Mouse (Mus musculus): ENCODE results near the gene Usp7.
A peak's percentile ranks its signal among the peaks of the same experiment; 100 is the strongest.
"Not testable (repeated sequence)": the region's sequence is repeated elsewhere in the genome, so short reads cannot be mapped to it uniquely, and the experiment has no call there.

Gene Usp7

GRCm38 (mm10) chr16:8751555-8752235, 40.4 kb downstream of the Usp7 start:
- DNase-seq (ENCODE audit: low spot score): no peak

- no peak for DNase-seq (ENCODE audit: low spot score)
Observed at GRCm38 (mm10) chr16:8748904-8749303, 43.2 kb downstream of the Usp7 start.

DNA sequence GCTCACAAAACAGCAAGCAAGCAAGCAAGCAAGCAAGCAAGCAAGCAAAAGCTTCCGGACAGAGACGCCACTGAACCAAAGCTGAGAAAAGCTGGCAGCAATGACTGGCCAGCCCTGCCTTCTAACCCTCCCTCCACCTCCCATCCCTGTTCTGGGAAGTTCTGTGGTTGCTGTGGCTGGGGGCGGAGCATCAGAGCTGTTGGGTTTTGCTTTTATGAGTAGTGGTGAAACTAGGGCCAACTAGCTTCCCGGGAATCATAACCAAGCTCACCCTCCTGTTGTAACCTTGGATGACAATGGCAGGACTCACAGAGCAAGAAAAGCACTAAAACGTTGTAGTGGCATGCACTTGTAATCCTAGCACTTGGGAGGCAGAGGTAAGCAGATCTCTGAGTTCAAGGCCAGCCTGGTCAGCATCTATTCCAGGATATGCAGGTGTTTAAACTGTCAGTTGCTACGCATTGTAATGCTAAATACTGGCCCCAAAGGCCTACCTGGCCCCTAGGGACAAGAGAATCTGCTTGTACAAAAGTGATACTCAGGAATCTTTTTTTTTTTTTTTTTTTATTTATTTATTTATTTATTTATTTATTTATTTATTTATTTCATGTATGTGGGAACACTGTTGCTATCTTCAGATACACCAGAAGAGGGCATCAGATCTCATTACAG, 43.8 kb downstream of the Usp7 start:
- no peak for DNase-seq (ENCODE audit: low spot score)

- no peak for DNase-seq (ENCODE audit: low spot score)
Observed at GRCm38 (mm10) chr16:8747772-8748171, 44.3 kb downstream of the Usp7 start.

DNA sequence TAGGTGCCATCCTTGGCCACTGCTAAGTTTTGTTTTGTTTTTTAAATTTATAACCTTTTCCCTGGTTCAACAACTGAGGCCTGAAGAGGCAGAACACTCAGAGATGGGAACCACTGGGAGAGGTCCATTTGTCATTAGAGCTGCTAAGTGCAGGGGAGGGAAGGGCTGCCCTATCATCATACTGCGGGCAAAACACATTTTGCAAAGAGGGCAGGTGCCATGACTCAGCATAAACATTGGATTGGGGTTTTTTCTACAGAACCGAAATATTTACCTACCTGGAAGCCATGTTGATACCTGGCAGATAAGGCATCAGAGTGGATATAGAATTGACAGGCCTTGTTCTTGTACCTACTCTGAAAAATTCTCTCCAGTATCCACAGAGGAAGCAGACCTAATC, 45.6 kb downstream of the Usp7 start:
- no peak for DNase-seq (ENCODE audit: low spot score)

GRCm38 (mm10) chr16:8745751-8746150, 46.4 kb downstream of the Usp7 start:
- DNase-seq (ENCODE audit: low spot score): peak; percentile 56

GRCm38 (mm10) chr16:8743989-8744388, 48.1 kb downstream of the Usp7 start:
- no peak for DNase-seq (ENCODE audit: low spot score)

DNA sequence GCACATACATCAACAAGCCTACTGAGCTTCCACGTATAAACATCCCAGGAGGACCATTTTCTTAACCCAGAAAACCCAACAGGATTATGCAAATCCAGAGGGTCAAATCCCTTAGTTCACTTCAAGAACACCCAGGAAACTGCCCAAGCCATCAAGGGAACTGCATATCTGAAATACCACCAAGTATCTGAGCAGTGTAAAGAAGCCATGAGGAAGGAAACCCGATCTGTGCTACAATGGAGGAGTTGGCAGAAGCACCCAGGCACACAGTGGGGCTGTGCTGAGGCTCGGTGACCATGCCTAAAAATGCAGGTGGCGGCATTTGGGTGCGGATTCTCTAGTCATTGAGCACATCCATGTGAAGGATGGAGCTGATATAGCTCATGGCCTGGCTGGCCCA, 50.4 kb downstream of the Usp7 start:
- DNase-seq (ENCODE audit: low spot score): no peak

GRCm38 (mm10) chr16:8741110-8741509, 51.0 kb downstream of the Usp7 start:
- DNase-seq (ENCODE audit: low spot score): no peak

GRCm38 (mm10) chr16:8738542-8739514, 53.3 kb downstream of the Usp7 start:
- peak; percentile 87 for DNase-seq (ENCODE audit: low spot score)

DNA sequence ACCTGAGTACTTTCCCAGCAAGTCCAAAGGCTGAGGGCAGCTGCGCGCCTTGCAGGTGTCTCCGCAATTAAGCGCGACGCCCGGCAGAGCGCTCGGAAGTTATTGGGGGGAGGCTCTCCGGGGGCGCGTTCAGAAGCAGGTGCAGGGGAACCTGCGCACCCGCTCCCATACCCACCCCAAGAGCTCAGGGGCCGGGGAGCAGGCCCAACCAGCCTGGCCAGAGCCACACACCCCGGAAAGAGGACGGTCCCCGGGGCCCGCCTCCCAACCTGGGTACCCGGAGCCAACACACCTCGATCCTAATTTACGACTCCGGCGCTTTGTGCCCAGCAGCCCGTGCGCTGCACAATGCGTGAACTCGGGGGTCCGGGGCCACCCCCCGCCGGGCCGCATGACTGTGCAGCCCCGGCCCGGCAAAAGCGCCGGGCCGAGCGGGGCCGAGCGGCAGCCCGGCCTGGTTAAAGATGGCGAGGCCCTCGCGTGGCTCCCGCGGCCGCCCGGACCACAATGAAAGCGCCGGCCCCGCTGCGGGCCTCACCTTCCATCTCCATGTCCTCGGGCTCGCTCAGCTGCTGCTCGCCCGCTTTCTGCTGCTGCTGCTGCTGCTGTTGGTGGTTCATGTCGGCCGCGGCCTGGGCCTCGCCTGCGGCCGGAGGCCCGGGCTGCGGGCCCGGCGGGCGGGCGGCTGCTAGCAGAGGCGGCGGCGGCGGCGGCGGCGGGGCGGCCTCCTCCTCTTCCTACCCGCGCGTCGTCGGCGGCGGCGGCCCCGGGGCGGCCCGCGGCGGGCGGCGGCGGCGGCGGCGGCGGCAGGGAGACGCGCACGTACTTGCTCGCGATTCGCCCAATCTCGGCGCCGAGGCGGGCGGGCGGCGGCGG, 54.2 kb downstream of the Usp7 start:
- peak; percentile 29 for DNase-seq (ENCODE audit: low spot score)

- DNase-seq (ENCODE audit: low spot score): no peak
Observed at GRCm38 (mm10) chr16:8737341-8737665, 54.8 kb downstream of the Usp7 start.

DNA sequence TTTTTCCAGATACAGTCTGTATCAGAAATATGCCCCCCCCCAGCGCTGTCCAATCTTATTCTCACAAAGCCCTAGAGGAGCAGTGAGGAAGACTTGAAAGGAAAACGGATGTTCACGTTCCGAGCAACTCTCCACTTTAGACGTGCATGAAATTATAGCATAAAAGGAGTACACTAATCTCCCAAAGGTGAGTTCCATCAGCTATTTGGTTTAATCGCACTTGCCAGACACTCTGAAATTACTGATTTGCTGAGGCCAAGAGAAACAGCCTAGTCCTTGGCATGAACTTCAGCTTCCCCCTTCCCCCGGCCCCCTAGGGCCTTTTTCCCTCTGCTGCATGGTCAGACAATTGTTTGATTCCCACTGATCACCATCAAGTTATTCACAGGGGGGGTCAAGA, 55.4 kb downstream of the Usp7 start:
- no peak for DNase-seq (ENCODE audit: low spot score)

DNA sequence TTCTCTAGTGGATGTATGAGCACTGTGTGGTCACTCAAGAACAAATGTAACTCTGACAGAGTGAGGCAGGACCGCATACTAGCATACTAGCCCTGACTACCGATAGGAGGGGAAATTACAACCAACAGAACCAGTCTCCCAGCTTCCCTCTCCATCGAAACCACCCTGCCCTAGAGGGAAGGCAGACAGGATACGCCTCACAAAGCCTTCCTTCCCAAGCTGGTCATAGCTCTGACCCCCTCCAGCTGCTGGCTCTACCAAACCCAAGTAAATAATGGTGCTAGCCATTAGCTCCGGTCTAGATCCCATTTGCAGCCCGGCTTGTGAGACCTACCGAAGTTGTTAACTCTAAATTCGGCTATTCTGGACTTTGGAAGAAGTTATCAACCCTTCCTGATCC, 56.1 kb downstream of the Usp7 start:
- DNase-seq (ENCODE audit: low spot score): no peak

- DNase-seq (ENCODE audit: low spot score): no peak
Observed at GRCm38 (mm10) chr16:8734693-8735092, 57.4 kb downstream of the Usp7 start.

DNA sequence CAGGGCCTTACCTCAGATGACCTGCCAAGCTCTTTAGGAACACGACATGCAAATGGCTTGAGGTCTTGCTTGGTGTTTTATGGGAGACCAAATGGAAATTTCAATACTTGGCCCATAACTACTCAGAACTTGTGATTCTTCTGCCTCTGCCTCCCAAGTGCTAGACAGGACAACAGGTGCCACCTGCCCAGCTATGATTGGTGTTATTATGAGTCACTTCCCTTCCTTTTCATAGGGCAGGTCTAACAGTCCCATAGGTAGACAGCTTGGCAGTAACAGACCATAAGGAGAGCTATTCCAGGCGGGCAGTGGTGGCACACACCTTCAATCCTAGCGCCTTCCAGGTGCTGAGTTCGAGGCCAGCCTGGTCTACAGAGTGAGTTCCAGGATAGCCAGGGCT, 58.5 kb downstream of the Usp7 start:
- DNase-seq (ENCODE audit: low spot score): no peak

GRCm38 (mm10) chr16:8732450-8732849, 59.7 kb downstream of the Usp7 start:
- DNase-seq (ENCODE audit: low spot score): not testable (repeated sequence)

DNA sequence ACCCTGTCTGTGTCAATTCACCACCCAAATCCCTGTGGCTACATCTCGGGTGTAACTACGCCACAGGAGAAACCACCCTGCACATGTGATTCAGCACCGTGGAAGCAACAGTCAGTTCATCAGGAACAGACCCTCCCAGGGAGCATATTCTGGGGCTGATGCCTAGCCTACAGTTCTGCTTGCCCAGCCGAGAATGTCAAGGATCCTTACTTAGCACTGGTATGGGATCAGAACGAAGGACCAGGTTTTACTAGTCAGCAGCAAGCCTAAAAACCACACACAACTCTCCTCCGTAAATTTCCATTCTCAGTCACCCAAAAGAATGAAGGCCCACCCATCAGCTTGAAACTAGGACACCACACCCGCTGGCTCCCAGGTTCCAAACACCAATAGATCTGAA, 60.5 kb downstream of the Usp7 start:
- DNase-seq (ENCODE audit: low spot score): no peak

GRCm38 (mm10) chr16:8728111-8728748, 63.9 kb downstream of the Usp7 start:
- peak; percentile 13 for DNase-seq (ENCODE audit: low spot score)

- DNase-seq (ENCODE audit: low spot score): no peak
Observed at GRCm38 (mm10) chr16:8725807-8726206, 66.3 kb downstream of the Usp7 start.

DNA sequence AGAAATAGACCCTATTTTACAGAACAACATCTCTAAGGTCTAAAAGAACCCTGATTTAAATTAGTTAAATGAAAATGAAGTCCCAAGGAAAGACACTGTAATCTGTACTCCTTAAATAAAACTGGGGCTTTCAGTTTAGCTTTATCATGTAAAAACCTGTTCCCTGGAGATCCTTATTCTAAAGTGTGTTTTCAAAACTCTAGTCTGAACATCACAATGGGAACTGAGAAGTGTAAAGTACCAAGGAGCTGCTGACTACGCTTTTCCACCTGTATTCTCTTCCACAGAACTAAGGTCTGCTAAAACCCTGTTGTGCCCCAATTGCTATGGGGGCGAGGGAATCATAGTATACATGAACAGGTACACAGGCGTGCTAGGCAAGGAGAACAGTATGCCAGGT, 68.1 kb downstream of the Usp7 start:
- DNase-seq (ENCODE audit: low spot score): no peak
